Mouse (Mus musculus): ENCODE data around the gene 4932438A13Rik.

GRCm38 (mm10) chr3:37037979-37038378 is 175.1 kb downstream of the 4932438A13Rik start:
- TF ChIP-seq POLR2A (IDR thresholded peaks at IDR 0.05; ENCODE audit: borderline replicate concordance, extremely low read depth, low read depth, low read length), result no peak
- no peak for TF ChIP-seq CTCF (IDR thresholded peaks at IDR 0.05; ENCODE audit: insufficient read depth, low read length)
